Mouse (Mus musculus): ENCODE measurements around the gene Gmfb.

- TF ChIP-seq CTCF (IDR thresholded peaks at IDR 0.05): no peak
- TF ChIP-seq EP300 (IDR thresholded peaks at IDR 0.05): no peak
Observed at GRCm38 (mm10) chr14:46790723-46791122, 31.3 kb downstream of the Gmfb start.

Measured in lung, postnatal 0 days (tissue).